Mouse (Mus musculus): Measurements from ENCODE around the gene Elk4. TPM values are rescaled to one million over a fixed set of nuclear protein-coding genes. Genes with fewer than 3 reads are reported as not detected.

Gene Elk4
- 309 to 345 TPM (median 326 TPM) in 4 replicates for total RNA-seq (2023; ENCODE audit: inconsistent age)

DNA sequence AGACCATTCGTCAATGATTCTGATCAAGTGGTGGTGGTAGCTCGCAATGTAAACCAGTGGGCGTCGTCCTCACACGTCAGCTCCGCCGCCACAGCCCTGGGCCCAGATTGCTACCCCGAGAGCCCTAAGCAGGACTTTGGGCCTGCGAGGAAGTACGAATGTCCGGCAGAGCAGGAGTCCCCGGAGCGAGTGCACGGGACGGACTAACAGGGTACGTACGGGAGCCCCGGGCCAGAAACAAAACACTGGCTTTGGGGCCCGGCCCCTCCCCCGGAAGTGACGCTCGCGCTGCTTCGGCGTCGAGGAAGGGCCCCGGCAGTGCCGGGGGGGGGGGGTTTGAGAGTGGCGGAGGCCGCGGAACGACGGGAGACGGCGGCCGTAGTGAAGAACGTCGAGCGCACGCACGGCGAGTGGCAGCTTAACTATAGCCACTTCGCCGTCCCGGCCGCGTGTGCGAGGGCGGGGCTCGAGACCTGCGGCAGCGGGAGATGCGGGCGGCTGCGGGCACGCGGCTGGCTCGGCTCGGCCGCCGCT is at the start of gene Elk4:
Gene Elk4 (plus strand): TSS at position 326 of the 534 bp plus-strand sequence.

DNA sequence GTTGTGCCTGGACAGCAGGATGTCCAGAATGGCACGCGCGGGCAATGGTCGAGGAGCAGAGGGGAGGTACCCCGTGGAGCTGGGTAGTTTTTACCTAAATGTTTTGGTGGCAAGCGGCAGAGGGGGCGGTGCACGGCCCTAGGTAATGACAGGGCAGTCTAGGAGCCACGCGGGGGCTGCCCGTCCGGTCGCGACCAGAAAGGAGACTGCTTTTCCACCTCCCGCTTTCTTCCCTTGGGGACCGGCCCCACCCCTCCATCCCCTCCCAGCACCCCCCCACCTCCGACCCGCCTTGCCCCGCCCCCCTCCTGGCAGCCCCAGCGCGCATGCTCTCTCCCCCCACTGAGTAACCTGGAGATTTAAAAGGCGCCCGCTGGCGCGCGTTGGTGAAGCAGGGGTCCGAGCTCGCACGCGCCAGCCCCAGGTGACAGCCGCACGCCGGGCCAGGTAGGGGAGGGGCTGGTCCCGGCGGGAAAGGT is 44.8 kb upstream of the Elk4 start, which contains the start of gene Slc45a3:
Gene Slc45a3 (plus strand): TSS at position 362 of the 479 bp plus-strand sequence.

GRCm38 (mm10) chr1:132067261-132068255 is 60.2 kb downstream of the Elk4 start, which contains the start of gene Mfsd4a:
TSS of gene Mfsd4a (minus strand) at chr1:132068062.

Other genes with a start within 250 kb of the Elk4 start
- not detected in 4 replicates for gene Pm20d1, start 210.2 kb upstream of the Elk4 start, total RNA-seq (2023; ENCODE audit: inconsistent age)
- gene Slc41a1, start 180.1 kb upstream of the Elk4 start, total RNA-seq (2023; ENCODE audit: inconsistent age): 35.8 to 43.3 TPM (median 42.4 TPM) in 4 replicates
- gene Rab29, start 140.4 kb upstream of the Elk4 start, total RNA-seq (2023; ENCODE audit: inconsistent age): 14.0 to 18.3 TPM (median 16.7 TPM) in 4 replicates
- 88.1 to 97.5 TPM (median 94.8 TPM) in 4 replicates for gene Nucks1, start 97.1 kb upstream of the Elk4 start, total RNA-seq (2023; ENCODE audit: inconsistent age)
- gene Slc45a3, start 44.6 kb upstream of the Elk4 start, total RNA-seq (2023; ENCODE audit: inconsistent age): 0.90 to 2.0 TPM (median 1.5 TPM) in 4 replicates
- 0.21 to 0.72 TPM (median 0.53 TPM) in 4 replicates for gene Mfsd4a, start 60.5 kb downstream of the Elk4 start, total RNA-seq (2023; ENCODE audit: inconsistent age)
- 0.86 TPM in 1 of 4 replicates, not detected in the others for gene Cdk18, start 132.1 kb downstream of the Elk4 start, total RNA-seq (2023; ENCODE audit: inconsistent age)
- gene Lemd1, start 183.8 kb downstream of the Elk4 start, total RNA-seq (2023; ENCODE audit: inconsistent age): not detected in 4 replicates
- gene AC124108.1, start 183.8 kb downstream of the Elk4 start, total RNA-seq (2023; ENCODE audit: inconsistent age): not detected in 4 replicates
- gene Gm10188, start 222.2 kb downstream of the Elk4 start, total RNA-seq (2023; ENCODE audit: inconsistent age): not detected in 4 replicates